Mouse (Mus musculus) lung, postnatal 0 days (tissue): ENCODE measurements at regions not wholly inside any gene's neighbourhood (a gene's known extent, or its start where the extent isn't known, plus 50 kb on each side); places are given as distances from the start of the nearest gene placed in this dataset.
A peak's percentile ranks its signal among the peaks of the same experiment; 100 is the strongest.

Source experiments
- ATAC-seq: fragments of 200-750 bp; cut with Nextera tagmentation; 2 replicates; pipeline ENCODE4 v1.8.0; 2017; ENCODE audit warnings: moderate library complexity
- DNase-seq: peaks from one replicate; pipeline ENCODE4 v3.0.0-alpha.2; 2016; ENCODE audit warnings: low spot score
- H3K27ac ChIP-seq: fragments of 300-500 bp; sonication (generic); 2 replicates; pipeline ENCODE4 v1.5.1; 2014; ENCODE audit warnings: antibody characterized with exemption, mild to moderate bottlenecking, low read length, mixed read lengths
- H3K27me3 ChIP-seq: fragments of 300-500 bp; sonication (generic); replicated peaks from 2 replicates; pipeline ENCODE4 v1.6.1; 2014; ENCODE audit warnings: low read length, mixed read lengths; ENCODE audit not compliant: insufficient read depth
- H3K36me3 ChIP-seq: fragments of 300-500 bp; sonication (generic); 2 replicates; pipeline ENCODE4 v1.6.1; 2014; ENCODE audit warnings: low read length, mixed read lengths; ENCODE audit not compliant: insufficient read depth
- H3K4me1 ChIP-seq: fragments of 300-500 bp; sonication (generic); 2 replicates; pipeline ENCODE4 v1.6.1; 2014; ENCODE audit warnings: antibody characterized with exemption, low read depth, low read length, mixed read lengths; ENCODE audit not compliant: insufficient read depth
- H3K4me2 ChIP-seq: fragments of 300-500 bp; sonication (generic); replicated peaks from 2 replicates; pipeline ENCODE4 v1.6.1; 2014; ENCODE audit warnings: low read depth, mild to moderate bottlenecking, low read length, moderate library complexity, mixed read lengths
- H3K4me3 ChIP-seq: fragments of 300-500 bp; sonication (generic); 2 replicates; pipeline ENCODE4 v1.5.1; 2014; ENCODE audit warnings: low read depth, low read length
- H3K9ac ChIP-seq: fragments of 300-500 bp; sonication (generic); replicated peaks from 2 replicates; pipeline ENCODE4 v1.6.1; 2014; ENCODE audit warnings: low read depth, mild to moderate bottlenecking
- H3K9me3 ChIP-seq: fragments of 300-500 bp; sonication (generic); 2 replicates; pipeline ENCODE4 v1.6.1; 2016; ENCODE audit warnings: low read length, mixed read lengths
- CTCF ChIP-seq: IDR thresholded peaks from 2 replicates; pipeline ENCODE4 v1.5.1; 2016; ENCODE audit warnings: antibody characterized with exemption, mild to moderate bottlenecking
- EP300 ChIP-seq: IDR thresholded peaks from 2 replicates; pipeline ENCODE4 v1.6.1; 2016; ENCODE audit warnings: antibody characterized with exemption, mild to moderate bottlenecking, control low read depth
- WGBS: fragments of 180-500 bp; shearing (Covaris S2); extraction: QIAGEN DNeasy Blood & Tissue Kit; methylation state at CpG from one replicate; pipeline ENCODE4 v1.1.7; 2014; 5-methylcytosine and 5-hydroxymethylcytosine counted together

DNA sequence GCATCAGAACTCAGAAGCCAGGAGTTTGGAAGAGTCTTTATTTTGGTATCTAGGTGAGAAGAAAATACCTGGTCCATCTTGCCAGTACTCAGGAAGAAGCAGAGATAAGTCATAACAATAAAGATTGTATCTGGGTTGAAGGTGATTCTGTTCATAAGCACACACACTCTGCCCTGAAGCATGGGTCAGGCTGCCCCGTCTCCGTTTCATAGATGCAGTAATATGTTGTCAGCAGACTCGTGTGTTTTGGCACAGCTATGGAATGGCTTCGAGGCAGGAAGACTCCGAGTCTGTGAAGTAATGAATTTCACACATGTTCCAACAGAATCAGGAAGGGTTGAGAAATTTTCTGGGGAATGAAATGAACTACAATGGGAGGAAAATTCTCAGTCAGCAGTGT, 247.7 kb downstream of the Hivep2 start:
- ATAC-seq: no peak
- TF ChIP-seq CTCF: no peak
- TF ChIP-seq EP300: no peak
- DNase-seq: peak; percentile 26

DNA sequence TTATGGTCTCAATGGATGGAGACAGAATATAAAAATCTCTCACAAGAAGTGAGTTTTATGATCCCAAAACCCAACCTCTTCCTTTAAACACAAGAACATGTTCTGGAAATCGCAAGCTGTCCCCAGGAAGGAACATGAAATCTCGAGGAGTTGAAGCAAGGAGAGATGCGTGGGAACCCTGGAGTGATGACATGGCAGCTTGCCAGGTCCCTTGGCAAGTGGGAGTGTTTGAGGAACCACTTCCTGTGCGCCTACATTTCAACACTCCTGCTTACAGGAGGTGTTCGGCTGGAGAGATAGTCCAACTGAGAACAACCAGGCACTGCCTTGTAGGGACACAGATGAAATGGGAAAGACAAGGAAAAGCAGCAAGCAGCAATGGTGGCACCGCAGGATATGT, 246.1 kb downstream of the Hivep2 start:
- Histone ChIP-seq H3K9me3 (no peaks in the 10 kb centered on the region), H3K4me1 (no peaks in the 10 kb centered on the region), H3K36me3 (no peaks in the 10 kb centered on the region), H3K4me3 (no peak overlapping the region), H3K4me2 (no peak overlapping the region), H3K27me3 (no peaks in the 10 kb centered on the region), H3K27ac (no peak overlapping the region), H3K9ac (no peak overlapping the region)
- DNase-seq (peak; percentile 63), ATAC-seq (peak; percentile 32)
- TF ChIP-seq CTCF: no peak
- WGBS: 22% methylated on average over 6 of the region's 6 CpGs

More for the DNA sequence above, 247.7 kb downstream of the Hivep2 start:
- no peaks in the 10 kb centered on the region for H3K4me1 ChIP-seq
- H3K9me3 ChIP-seq: no peaks in the 10 kb centered on the region
- WGBS: 54% methylated on average over 5 of the region's 5 CpGs
- no peak overlapping the region for H3K4me2 ChIP-seq
- H3K9ac ChIP-seq: no peak overlapping the region
- H3K36me3 ChIP-seq: no peaks in the 10 kb centered on the region
- no peak overlapping the region for H3K4me3 ChIP-seq
- H3K27ac ChIP-seq: no peak overlapping the region
- no peaks in the 10 kb centered on the region for H3K27me3 ChIP-seq

DNA sequence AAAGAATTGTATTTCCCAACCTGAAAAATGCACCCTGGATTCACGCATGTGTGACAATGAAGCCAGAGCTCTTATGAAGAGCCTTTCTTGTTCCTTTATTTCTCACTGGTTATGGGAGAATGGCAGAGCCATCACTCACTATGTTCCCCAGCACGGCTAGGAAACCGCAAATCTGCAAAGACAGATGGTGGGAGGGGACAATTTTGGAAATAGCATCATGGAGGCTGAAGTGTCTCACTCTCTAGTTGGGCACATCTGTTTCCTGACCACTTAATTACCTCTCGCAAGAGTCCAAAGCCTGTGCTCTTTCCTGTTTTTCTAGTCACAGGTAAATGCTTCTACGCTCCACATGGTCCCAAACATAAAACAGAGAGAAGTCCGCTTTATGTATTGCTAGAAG, 245.6 kb downstream of the Hivep2 start:
- H3K36me3 ChIP-seq: no peaks in the 10 kb centered on the region
- H3K4me1 ChIP-seq: no peaks in the 10 kb centered on the region
- H3K27ac ChIP-seq: no peak overlapping the region
- no peak overlapping the region for H3K4me3 ChIP-seq
- H3K9me3 ChIP-seq: no peaks in the 10 kb centered on the region
- no peak overlapping the region for H3K4me2 ChIP-seq
- TF ChIP-seq CTCF: no peak
- no peak for TF ChIP-seq EP300
- H3K9ac ChIP-seq: no peak overlapping the region
- 63% methylated on average over 6 of the region's 6 CpGs for WGBS
- ATAC-seq: no peak
- DNase-seq: no peak
- no peaks in the 10 kb centered on the region for H3K27me3 ChIP-seq

DNA sequence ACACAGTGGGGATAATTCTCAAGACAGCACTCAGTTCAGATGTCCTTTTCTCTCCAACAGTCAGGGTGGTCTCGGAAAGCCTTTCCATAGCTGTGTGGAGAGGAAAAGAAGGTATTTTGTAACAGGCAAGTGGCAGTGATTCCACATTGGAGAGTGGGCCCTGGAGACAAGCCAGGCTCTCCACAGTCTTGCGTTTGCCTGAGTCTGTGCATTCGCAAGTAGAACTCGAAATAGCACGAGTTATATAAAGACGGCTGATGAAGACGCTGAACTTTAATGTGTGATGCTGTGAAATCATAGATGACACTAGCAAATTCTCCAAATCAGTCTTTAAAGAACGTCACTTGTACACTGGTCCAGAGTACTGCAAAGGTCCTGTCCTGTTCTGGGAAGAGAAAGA, 244.6 kb downstream of the Hivep2 start:
- H3K9me3 ChIP-seq: no peaks in the 10 kb centered on the region
- H3K27me3 ChIP-seq: no peaks in the 10 kb centered on the region
- TF ChIP-seq EP300 (no peak), CTCF (no peak)
- H3K9ac ChIP-seq: no peak overlapping the region
- no peak for DNase-seq
- H3K27ac ChIP-seq: no peak overlapping the region
- H3K4me2 ChIP-seq: no peak overlapping the region
- H3K4me3 ChIP-seq: no peak overlapping the region
- no peaks in the 10 kb centered on the region for H3K36me3 ChIP-seq
- no peak for ATAC-seq
- H3K4me1 ChIP-seq: no peaks in the 10 kb centered on the region
- 59% methylated on average over 8 of the region's 8 CpGs for WGBS

DNA sequence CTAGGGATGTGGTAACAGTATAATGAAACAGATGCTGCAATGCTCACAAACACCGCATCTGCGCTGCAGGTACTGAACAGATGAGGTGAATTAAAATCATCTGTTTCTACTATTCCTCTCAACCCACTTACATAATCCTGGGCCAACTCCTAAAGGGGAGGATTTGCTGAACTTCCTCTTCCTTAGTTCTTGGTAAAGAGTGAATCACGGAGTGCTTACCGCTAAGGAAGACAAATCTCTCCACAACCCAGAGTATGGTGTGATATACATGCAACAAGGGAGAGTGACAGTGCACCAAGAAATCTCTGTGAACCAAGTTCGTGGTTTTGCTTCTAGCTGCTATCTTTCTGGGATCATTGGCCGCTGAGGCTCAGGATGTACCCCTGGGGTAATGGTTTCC, 244.2 kb downstream of the Hivep2 start:
- no peak for ATAC-seq
- no peaks in the 10 kb centered on the region for H3K9me3 ChIP-seq
- TF ChIP-seq CTCF (no peak), EP300 (no peak)
- H3K4me1 ChIP-seq: no peaks in the 10 kb centered on the region
- H3K9ac ChIP-seq: no peak overlapping the region
- no peak overlapping the region for H3K27ac ChIP-seq
- no peak overlapping the region for H3K4me3 ChIP-seq
- no peaks in the 10 kb centered on the region for H3K36me3 ChIP-seq
- DNase-seq: no peak
- no peak overlapping the region for H3K4me2 ChIP-seq
- no peaks in the 10 kb centered on the region for H3K27me3 ChIP-seq
- WGBS: 81% methylated on average over 6 of the region's 6 CpGs

DNA sequence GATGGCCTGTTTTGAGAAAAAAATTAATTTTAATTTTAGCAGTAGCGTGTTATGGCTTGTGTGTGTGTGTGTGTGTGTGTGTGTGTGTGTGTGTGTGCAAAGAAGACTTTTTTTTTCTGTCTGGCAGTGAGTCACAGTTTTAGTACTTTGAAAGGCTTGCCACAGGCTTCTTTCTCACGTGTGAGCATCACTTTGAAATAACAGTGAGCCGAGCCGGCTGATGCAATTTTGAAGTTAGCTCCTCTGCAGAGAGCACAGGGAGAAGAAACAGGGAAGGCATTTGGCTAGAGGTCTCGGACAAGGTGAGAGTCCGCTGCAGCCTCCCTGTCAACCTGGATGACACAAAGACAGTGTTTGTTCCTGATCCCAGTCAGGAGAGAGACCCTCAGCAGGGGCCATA, 242.3 kb downstream of the Hivep2 start:
- no peak for TF ChIP-seq EP300
- no peak for TF ChIP-seq CTCF
- Histone ChIP-seq H3K4me2 (no peak overlapping the region), H3K9me3 (no peaks in the 10 kb centered on the region), H3K9ac (no peak overlapping the region), H3K27ac (0 out of 2 replicates have a peak overlapping the region, but pooled peaks have one; percentile 14), H3K36me3 (no peaks in the 10 kb centered on the region), H3K27me3 (no peaks in the 10 kb centered on the region), H3K4me3 (no peak overlapping the region), H3K4me1 (no peaks in the 10 kb centered on the region)
- ATAC-seq (no peak), DNase-seq (no peak)
- WGBS: 73% methylated on average over 6 of the region's 6 CpGs

DNA sequence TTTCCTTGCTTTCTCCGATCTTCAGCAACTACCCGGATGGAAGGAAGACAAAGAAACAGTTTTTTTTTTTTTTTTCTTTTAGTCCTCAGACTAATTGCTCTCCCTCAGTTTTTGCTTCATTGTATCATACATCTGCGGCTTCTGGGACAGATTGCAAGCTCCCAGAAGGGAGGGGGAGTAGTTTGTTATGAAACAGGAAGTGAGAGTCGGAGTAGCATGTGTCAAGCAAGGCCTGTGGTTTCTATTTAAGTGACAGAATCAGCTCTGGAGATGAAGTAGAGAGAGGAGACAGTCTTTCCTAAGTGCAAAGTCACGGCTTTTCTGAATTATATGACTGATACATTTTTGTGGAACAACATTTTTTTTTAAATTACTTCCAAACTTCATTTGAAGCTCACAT, 241.7 kb downstream of the Hivep2 start:
- 29% methylated on average over 5 of the region's 5 CpGs for WGBS
- 0 out of 2 replicates have a peak overlapping the region, but pooled peaks have one; percentile 14 for H3K27ac ChIP-seq
- H3K4me1 ChIP-seq: no peaks in the 10 kb centered on the region
- H3K4me3 ChIP-seq: no peak overlapping the region
- TF ChIP-seq CTCF (no peak), EP300 (no peak)
- H3K9me3 ChIP-seq: no peaks in the 10 kb centered on the region
- ATAC-seq: peak; percentile 70
- no peak overlapping the region for H3K4me2 ChIP-seq
- DNase-seq: peak; percentile 81
- no peaks in the 10 kb centered on the region for H3K27me3 ChIP-seq
- no peaks in the 10 kb centered on the region for H3K36me3 ChIP-seq
- no peak overlapping the region for H3K9ac ChIP-seq
